Mouse (Mus musculus): ENCODE data around the gene Med9. TPM values are rescaled to one million over a fixed set of nuclear protein-coding genes. Genes with fewer than 3 reads are reported as not detected.

Gene Med9
- polyA plus RNA-seq, 2 experiments: 11.2 to 15.9 TPM

GRCm38 (mm10) chr11:59932560-59933337 lies 15.3 kb upstream of the Med9 start:
- H3K9ac ChIP-seq (replicated peaks): no peak overlapping the region
- no peaks in the 10 kb centered on the region for H3K9me3 ChIP-seq (ENCODE audit: control insufficient read depth, low read length)
- no peak overlapping the region for H3K4me3 ChIP-seq (ENCODE audit: insufficient read depth in 1 of 2, low read depth in 2 of 2, low read length in 2 of 2)
- no peak overlapping the region for H3K4me2 ChIP-seq (ENCODE audit: low read depth)
- WGBS (ENCODE audit: insufficient replicate concordance): 53% methylated on average over 9 of the region's 9 CpGs
- H3K4me1 ChIP-seq (replicated peaks; ENCODE audit: control insufficient read depth in 2 of 2, insufficient read depth in 2 of 2, low read length in 1 of 2): no peaks in the 10 kb centered on the region
- H3K27ac ChIP-seq: no peak overlapping the region
- TF ChIP-seq EP300 (IDR thresholded peaks at IDR 0.05; ENCODE audit: low read depth) (no peak), CTCF (IDR thresholded peaks at IDR 0.05; ENCODE audit: low read depth) (no peak)
- H3K36me3 ChIP-seq (replicated peaks; ENCODE audit: control insufficient read depth, insufficient read depth, low read depth): no peaks in the 10 kb centered on the region
- H3K27me3 ChIP-seq (ENCODE audit: control insufficient read depth, insufficient read depth, low read length): no peaks in the 10 kb centered on the region
- DNase-seq (ENCODE audit: low read depth in 3 of 3, low spot score in 3 of 3): no peak
- ATAC-seq (ENCODE audit: insufficient read depth): no peak

- 67% methylated on average over 12 of the region's 12 CpGs for whole genome bisulfite sequencing (ENCODE audit: insufficient replicate concordance)
- no peaks in the 10 kb centered on the region for H3K9me3 ChIP-seq (ENCODE audit: control insufficient read depth, low read length)
These were observed 14.1 kb upstream of the Med9 start for GRCm38 (mm10) chr11:59933943-59934342.

GRCm38 (mm10) chr11:59937023-59937422 lies 11.0 kb upstream of the Med9 start:
- no peak overlapping the region for H3K27ac ChIP-seq
- no peaks in the 10 kb centered on the region for H3K36me3 ChIP-seq (replicated peaks; ENCODE audit: control insufficient read depth, insufficient read depth, low read depth)
- no peak overlapping the region for H3K9ac ChIP-seq (replicated peaks)
- ATAC-seq (ENCODE audit: insufficient read depth) (no peak), DNase-seq (ENCODE audit: low read depth in 3 of 3, low spot score in 3 of 3) (no peak)
- no peaks in the 10 kb centered on the region for H3K9me3 ChIP-seq (ENCODE audit: control insufficient read depth, low read length)
- peaks cover 16 to 19% of the 10 kb centered on the region in 2 experiments for H3K4me1 ChIP-seq (replicated peaks; ENCODE audit: control insufficient read depth in 2 of 2, insufficient read depth in 2 of 2, low read length in 1 of 2)
- no peak overlapping the region for H3K4me2 ChIP-seq (ENCODE audit: low read depth)
- H3K4me3 ChIP-seq (ENCODE audit: insufficient read depth in 1 of 2, low read depth in 2 of 2, low read length in 2 of 2): no peak overlapping the region
- no peak for TF ChIP-seq EP300 (IDR thresholded peaks at IDR 0.05; ENCODE audit: low read depth)
- no peak for TF ChIP-seq CTCF (IDR thresholded peaks at IDR 0.05; ENCODE audit: low read depth)
- 77% methylated on average over 3 of the region's 3 CpGs for WGBS (ENCODE audit: insufficient replicate concordance)
- H3K27me3 ChIP-seq (ENCODE audit: control insufficient read depth, insufficient read depth, low read length): no peaks in the 10 kb centered on the region

More at GRCm38 (mm10) chr11:59933943-59934342, 14.1 kb upstream of the Med9 start:
- no peak overlapping the region for H3K9ac ChIP-seq (replicated peaks)
- TF ChIP-seq EP300 (IDR thresholded peaks at IDR 0.05; ENCODE audit: low read depth) (no peak), CTCF (IDR thresholded peaks at IDR 0.05; ENCODE audit: low read depth) (no peak)
- DNase-seq (ENCODE audit: low read depth in 3 of 3, low spot score in 3 of 3) (no peak), ATAC-seq (ENCODE audit: insufficient read depth) (no peak)
- H3K4me1 ChIP-seq (replicated peaks; ENCODE audit: control insufficient read depth in 2 of 2, insufficient read depth in 2 of 2, low read length in 1 of 2): no peaks in the 10 kb centered on the region
- no peak overlapping the region for H3K4me2 ChIP-seq (ENCODE audit: low read depth)
- H3K27me3 ChIP-seq (ENCODE audit: control insufficient read depth, insufficient read depth, low read length): no peaks in the 10 kb centered on the region
- no peak overlapping the region for H3K27ac ChIP-seq
- H3K4me3 ChIP-seq (ENCODE audit: insufficient read depth in 1 of 2, low read depth in 2 of 2, low read length in 2 of 2): no peak overlapping the region
- H3K36me3 ChIP-seq (replicated peaks; ENCODE audit: control insufficient read depth, insufficient read depth, low read depth): no peaks in the 10 kb centered on the region

DNA sequence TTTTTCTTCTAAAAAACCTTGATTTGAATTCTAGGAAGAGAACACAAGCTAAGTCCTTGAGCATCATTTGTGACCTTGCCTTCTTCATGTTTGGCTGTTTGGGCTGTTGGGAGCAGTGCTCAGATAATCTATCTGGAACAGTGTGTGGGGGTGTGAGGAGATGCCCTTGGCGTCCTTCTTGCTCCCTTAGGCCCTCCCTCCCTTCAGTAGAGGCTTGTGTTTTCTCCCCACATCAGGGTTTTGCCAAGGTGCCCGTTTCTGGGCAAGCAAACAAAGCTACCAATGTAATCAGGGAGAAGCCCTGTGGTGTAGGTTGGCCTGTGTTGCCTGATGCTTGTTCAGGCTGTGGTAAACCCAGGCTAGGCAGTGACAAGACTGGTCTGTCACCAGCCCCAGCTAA lies 10.4 kb upstream of the Med9 start:
- TF ChIP-seq CTCF (IDR thresholded peaks at IDR 0.05; ENCODE audit: low read depth) (no peak), EP300 (IDR thresholded peaks at IDR 0.05; ENCODE audit: low read depth) (no peak)
- Histone ChIP-seq H3K4me2 (ENCODE audit: low read depth) (no peak overlapping the region), H3K4me1 (replicated peaks; ENCODE audit: control insufficient read depth in 2 of 2, insufficient read depth in 2 of 2, low read length in 1 of 2) (peaks cover 16 to 23% of the 10 kb centered on the region in 2 experiments), H3K27me3 (ENCODE audit: control insufficient read depth, insufficient read depth, low read length) (no peaks in the 10 kb centered on the region), H3K9ac (replicated peaks) (no peak overlapping the region), H3K4me3 (ENCODE audit: insufficient read depth in 1 of 2, low read depth in 2 of 2, low read length in 2 of 2) (no peak overlapping the region), H3K36me3 (replicated peaks; ENCODE audit: control insufficient read depth, insufficient read depth, low read depth) (no peaks in the 10 kb centered on the region), H3K9me3 (ENCODE audit: control insufficient read depth, low read length) (no peaks in the 10 kb centered on the region), H3K27ac (no peak overlapping the region)
- WGBS (ENCODE audit: insufficient replicate concordance): 15% methylated on average over 2 of the region's 2 CpGs
- ATAC-seq (ENCODE audit: insufficient read depth) (no peak), DNase-seq (ENCODE audit: low read depth in 3 of 3, low spot score in 3 of 3) (no peak)

DNA sequence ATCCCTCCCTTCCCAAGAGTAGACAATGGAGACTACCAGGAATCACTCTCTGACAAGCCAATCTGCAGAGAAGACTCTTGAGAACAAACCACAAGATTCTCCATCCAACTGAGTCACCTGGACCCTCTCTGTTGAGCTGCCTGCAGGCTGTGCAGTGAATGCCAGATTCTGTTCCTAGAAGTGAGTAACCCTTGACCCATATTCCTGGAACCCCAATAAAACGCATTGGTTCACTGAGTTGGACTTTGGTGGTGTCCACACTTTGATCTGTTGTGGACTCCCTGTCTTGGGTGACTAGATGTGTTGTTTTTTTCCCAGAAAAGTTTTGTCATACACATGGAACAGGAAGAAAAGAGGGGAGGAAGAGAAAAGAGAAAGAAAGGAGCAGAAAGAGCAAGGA lies 8.2 kb upstream of the Med9 start:
- H3K4me2 ChIP-seq (ENCODE audit: low read depth): no peak overlapping the region
- DNase-seq (ENCODE audit: low read depth in 3 of 3, low spot score in 3 of 3) (no peak), ATAC-seq (ENCODE audit: insufficient read depth) (no peak)
- H3K27me3 ChIP-seq (ENCODE audit: control insufficient read depth, insufficient read depth, low read length): no peaks in the 10 kb centered on the region
- peaks cover 16 to 23% of the 10 kb centered on the region in 2 experiments for H3K4me1 ChIP-seq (replicated peaks; ENCODE audit: control insufficient read depth in 2 of 2, insufficient read depth in 2 of 2, low read length in 1 of 2)
- no peaks in the 10 kb centered on the region for H3K9me3 ChIP-seq (ENCODE audit: control insufficient read depth, low read length)
- no peak overlapping the region for H3K4me3 ChIP-seq (ENCODE audit: insufficient read depth in 1 of 2, low read depth in 2 of 2, low read length in 2 of 2)
- no peak overlapping the region for H3K9ac ChIP-seq (replicated peaks)
- 58% methylated on average over 1 of the region's 1 CpGs for WGBS (ENCODE audit: insufficient replicate concordance)
- H3K36me3 ChIP-seq (replicated peaks; ENCODE audit: control insufficient read depth, insufficient read depth, low read depth): no peaks in the 10 kb centered on the region
- TF ChIP-seq EP300 (IDR thresholded peaks at IDR 0.05; ENCODE audit: low read depth): no peak
- TF ChIP-seq CTCF (IDR thresholded peaks at IDR 0.05; ENCODE audit: low read depth): no peak
- H3K27ac ChIP-seq: no peak overlapping the region

All from liver, embryonic 14.5 days (tissue).